Mouse (Mus musculus): Measurements from ENCODE around the gene Dnajb12. TPM values are rescaled to one million over a fixed set of nuclear protein-coding genes. Genes with fewer than 3 reads are reported as not detected.

The Dnajb12 gene
- polyA plus RNA-seq (2015; fragmentation: Nextera tagmentation; extraction: Ambion mirVana): 18.9 and 31.9 TPM in 2 replicates

DNA sequence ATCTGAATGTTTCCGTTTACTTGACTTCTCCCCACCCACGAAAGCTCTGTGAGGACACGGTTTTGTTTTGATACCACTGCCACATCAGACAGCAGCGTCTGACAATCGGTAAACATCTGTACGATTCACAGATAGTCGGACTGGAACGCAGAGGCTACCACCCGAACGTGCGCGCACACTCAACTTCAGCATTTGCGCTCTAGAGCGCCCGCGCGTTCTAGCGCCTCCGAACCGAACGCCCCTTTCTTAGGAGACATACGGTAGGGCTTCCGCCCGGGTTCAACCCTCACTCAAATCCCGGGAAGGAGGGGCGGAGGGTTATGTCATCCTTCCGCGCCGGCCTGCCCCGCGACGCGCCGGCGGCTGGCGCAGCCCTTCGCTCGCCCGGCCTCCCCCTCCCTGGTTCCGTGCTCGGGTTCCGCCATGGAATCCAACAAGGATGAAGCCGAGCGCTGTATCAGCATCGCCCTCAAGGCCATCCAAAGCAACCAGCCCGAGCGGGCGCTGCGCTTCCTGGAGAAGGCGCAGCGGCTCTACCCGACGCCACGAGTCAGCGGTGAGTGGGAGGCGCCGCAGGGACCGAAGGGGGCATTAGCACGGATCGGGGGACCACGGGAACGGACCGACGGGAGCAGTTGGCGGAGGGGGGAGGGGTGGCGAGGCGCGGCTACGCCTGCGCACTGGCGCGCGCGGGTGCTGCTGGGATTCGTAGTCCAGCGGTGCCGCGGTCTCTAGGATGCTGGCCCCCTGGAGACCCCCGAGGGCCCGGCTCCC, at the start of gene Dnajb12:
Gene Dnajb12, plus strand, starts transcription at position 302 of the 774 bp plus-strand sequence.

Other genes with a start within 250 kb of the Dnajb12 start
- 50.1 and 62.8 TPM in 2 replicates for gene Micu1, start 177.1 kb upstream of the Dnajb12 start, polyA plus RNA-seq (2015; fragmentation: Nextera tagmentation; extraction: Ambion mirVana)
- gene Ddit4, start 72.3 kb downstream of the Dnajb12 start, polyA plus RNA-seq (2015; fragmentation: Nextera tagmentation; extraction: Ambion mirVana): 24.3 and 38.3 TPM in 2 replicates
- 43.0 and 47.6 TPM in 2 replicates for gene Ascc1, start 123.2 kb downstream of the Dnajb12 start, polyA plus RNA-seq (2015; fragmentation: Nextera tagmentation; extraction: Ambion mirVana)
- gene Anapc16, start 123.6 kb downstream of the Dnajb12 start, polyA plus RNA-seq (2015; fragmentation: Nextera tagmentation; extraction: Ambion mirVana): 135 and 145 TPM in 2 replicates
- 15.5 and 19.6 TPM in 2 replicates for gene Spock2, start 226.7 kb downstream of the Dnajb12 start, polyA plus RNA-seq (2015; fragmentation: Nextera tagmentation; extraction: Ambion mirVana)

Data from adrenal gland, postnatal 0 days (tissue).